Mouse (Mus musculus) left cerebral cortex, adult 9 months (tissue): ENCODE results near the gene Marf1.

Experiments
- DNase-seq, 2 experiments: peaks; one replicate each; pipeline ENCODE4 v3.0.0; 2022; ENCODE audit warnings: low spot score in 2 of 2

The Marf1 gene

DNA sequence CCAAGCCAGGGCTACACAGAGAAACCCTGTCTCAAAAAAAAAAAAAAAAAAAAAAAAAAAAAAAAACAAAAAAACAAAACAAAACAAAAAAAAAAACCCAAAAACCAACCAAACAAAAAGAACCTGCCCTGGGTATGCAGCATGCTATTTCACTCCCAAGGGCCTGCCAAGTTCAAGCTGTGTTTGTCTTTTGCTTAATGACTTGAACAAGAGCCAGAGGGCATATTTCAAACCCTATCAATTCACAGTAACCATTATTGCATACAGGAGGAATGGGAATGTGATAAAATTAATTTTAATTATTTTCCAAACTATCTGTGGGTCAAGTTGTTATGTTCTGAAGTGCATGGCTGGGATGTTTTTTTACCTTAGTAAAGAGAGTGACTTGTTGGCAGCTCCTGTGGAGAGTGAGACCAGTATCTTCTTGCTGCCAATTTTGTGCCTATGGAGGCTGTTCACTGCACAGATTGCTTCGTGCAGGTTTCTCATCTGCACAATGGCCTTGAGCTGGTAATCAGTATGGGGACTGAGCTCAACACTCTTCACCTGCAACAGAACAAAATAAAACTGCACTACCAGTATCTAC is 25.1 kb downstream of the Marf1 start:
- no peak for DNase-seq

DNA sequence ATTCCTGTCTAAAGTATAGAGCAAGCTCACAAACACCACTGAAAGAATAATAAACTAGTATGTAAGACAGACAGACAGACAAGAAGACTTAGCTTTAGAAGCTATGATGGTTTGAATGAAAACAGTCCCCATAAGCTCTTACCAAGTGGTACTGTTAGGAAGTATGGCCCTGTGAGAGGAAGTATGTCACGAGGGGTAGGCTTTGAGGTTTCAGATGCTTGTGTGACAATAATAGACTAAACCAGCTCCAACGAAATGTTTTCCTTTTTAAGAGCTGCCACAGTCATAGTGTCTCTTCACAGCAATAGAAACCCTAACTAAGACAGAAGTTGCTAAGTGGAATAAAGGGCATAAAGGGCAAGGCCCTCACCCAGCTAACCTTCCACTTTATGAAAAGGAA is 28.1 kb downstream of the Marf1 start:
- no peak for DNase-seq

DNA sequence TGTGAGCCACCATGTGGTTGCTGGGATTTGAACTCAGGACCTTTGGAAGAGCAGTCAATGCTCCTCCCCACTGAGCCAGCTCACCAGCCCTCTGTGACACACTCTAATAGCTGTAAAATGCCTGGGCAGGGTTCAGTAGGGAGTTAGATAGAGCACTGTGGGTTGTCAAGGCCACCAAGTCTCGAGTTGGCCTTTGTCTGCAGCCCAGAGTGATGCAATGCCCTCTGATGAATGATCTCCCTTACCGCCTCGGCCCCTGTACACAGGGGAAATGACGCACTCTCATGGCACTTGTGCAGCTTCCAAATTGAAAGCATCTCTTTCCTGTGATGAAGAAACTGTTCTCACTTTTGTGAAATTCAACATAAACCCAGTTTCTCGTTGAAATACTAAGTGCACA is 31.3 kb downstream of the Marf1 start:
- DNase-seq: no peak

GRCm38 (mm10) chr16:14131376-14131775 is 31.8 kb downstream of the Marf1 start:
- DNase-seq: no peak

GRCm38 (mm10) chr16:14130796-14131195 is 32.4 kb downstream of the Marf1 start:
- DNase-seq: no peak

GRCm38 (mm10) chr16:14128977-14129376 is 34.2 kb downstream of the Marf1 start:
- no peak for DNase-seq

DNA sequence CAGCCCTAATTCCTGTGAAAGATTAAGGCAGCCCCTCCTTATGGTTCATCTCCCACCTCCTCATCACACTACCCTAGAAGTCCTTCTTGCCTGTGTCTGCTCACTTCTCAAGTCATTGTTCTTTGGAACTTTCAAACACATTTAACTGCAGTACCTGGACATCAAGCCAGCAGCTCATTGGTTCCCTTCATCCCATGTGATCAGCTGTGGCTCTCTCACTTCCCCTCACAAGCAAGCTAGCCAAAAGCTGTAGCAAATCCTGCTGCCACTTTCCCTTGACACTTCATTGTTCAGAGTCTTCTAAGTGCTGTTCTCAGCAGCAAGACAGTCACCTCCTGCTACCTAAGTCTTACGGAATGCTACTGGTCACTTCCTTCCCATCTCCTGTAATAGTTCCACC is 37.9 kb downstream of the Marf1 start:
- DNase-seq: no peak

DNA sequence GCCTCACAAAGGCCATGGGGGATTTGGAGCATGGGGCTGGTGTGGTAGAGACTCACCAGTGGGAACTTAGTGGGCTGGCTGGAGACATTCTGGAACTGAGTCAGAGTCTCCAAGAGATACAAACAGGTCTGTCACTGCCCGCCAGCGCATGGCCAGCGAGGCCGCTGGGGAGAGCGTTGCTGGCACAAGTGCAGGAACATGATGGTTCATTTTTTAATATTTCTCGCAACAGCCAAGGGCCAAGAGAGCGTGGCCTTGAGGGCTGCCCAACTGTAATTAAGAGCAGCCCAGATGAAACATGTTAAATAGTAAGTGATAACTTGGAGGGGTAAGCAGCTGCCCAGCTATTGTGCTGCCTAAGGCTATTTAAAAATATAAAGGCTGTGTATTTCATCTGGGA is 38.4 kb downstream of the Marf1 start:
- DNase-seq: no peak

- no peak for DNase-seq
Observed at GRCm38 (mm10) chr16:14123901-14124300, 39.2 kb downstream of the Marf1 start.

GRCm38 (mm10) chr16:14122586-14122985 is 40.6 kb downstream of the Marf1 start:
- DNase-seq: no peak

DNA sequence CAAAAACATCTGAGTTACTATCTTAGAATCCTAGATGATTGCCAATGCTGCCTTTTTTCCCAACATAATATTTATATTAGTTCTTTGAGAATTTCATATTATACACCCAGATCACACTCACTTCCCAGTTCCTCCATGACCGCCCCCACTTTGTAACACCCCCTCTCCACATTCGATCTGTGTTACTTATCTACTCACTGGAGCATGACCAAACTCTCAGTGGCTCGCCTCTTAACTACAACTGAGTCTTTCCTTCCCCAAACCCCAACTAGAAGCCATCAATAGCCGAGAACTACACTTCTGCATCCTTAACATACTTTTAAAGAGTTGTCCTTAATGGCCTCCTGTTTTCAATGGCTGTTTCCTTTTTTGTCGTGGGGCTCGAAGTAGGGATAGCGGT is 41.6 kb downstream of the Marf1 start:
- no peak for DNase-seq

- no peak for DNase-seq
Observed at GRCm38 (mm10) chr16:14120941-14121340, 42.2 kb downstream of the Marf1 start.

- DNase-seq: no peak
Observed at GRCm38 (mm10) chr16:14117299-14117698, 45.9 kb downstream of the Marf1 start.

DNA sequence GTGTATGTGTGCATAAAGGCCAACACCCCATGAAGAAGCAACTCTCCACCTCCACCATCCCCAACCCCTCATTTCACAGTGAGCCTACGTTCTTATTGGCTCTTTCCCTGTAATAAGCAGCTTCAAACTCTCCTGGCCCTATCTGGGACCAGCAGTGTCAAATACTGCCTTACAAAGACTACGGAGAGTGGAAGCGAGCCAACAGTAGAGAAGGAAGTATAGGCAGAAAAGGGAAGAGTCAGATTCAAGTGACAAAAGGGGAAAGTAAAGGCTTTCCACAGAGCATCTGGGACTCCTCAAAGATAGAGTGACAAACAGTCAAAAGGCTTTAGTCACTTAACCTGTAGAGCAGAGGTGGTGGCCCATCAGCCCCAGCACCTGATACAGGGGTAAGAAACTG is 50.4 kb downstream of the Marf1 start:
- DNase-seq: no peak

- peak in 1 of 2 experiments; percentile 43 for DNase-seq
Observed at GRCm38 (mm10) chr16:14112133-14112532, 51.0 kb downstream of the Marf1 start.

DNA sequence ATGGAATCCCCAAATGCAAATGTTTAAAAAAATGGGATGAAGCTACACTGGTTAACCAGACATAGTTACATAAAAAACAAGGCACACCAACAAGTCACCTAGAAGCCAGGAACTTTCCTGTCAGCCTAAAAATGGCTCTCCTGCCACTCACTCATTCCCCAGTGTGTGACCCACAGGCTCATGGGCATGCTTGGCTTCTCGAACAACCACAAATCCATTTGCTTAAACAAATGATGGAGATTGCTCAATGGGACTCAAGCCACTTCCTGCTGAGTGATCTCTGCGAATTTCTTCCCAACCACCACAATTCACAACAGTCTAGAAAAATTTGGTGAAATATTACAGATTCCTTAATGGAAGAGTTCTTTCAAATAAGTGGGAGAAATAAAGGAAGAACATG is 52.2 kb downstream of the Marf1 start:
- no peak for DNase-seq

- no peak for DNase-seq
Observed at GRCm38 (mm10) chr16:14109651-14110230, 53.4 kb downstream of the Marf1 start.

GRCm38 (mm10) chr16:14105891-14106290 is 57.3 kb downstream of the Marf1 start:
- DNase-seq: peak in 1 of 2 experiments; percentile 48

GRCm38 (mm10) chr16:14091771-14092170 is 71.4 kb downstream of the Marf1 start:
- DNase-seq: no peak

DNA sequence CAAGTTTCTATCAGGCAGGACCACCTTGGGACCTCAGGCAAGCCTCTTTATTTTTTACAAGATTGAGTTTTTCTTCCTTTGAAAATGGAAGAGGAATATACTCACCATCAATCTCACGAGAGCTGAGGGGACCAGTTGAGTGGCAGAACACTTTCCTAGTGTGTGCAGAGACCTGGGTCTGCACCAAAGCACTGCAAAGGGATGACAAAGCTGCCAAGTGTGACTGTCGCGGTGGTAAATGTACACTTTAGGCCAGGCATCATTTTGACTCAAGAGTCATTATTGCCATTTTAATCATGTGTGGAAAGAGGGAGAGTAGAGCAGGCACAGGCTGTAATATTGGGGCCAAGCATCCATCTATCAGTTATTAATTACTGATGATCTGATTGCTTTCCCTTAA is 73.9 kb downstream of the Marf1 start:
- DNase-seq: no peak

GRCm38 (mm10) chr16:14088249-14088648 is 74.9 kb downstream of the Marf1 start:
- no peak for DNase-seq

- DNase-seq: no peak
Observed at GRCm38 (mm10) chr16:14082925-14083324, 80.2 kb downstream of the Marf1 start.

DNA sequence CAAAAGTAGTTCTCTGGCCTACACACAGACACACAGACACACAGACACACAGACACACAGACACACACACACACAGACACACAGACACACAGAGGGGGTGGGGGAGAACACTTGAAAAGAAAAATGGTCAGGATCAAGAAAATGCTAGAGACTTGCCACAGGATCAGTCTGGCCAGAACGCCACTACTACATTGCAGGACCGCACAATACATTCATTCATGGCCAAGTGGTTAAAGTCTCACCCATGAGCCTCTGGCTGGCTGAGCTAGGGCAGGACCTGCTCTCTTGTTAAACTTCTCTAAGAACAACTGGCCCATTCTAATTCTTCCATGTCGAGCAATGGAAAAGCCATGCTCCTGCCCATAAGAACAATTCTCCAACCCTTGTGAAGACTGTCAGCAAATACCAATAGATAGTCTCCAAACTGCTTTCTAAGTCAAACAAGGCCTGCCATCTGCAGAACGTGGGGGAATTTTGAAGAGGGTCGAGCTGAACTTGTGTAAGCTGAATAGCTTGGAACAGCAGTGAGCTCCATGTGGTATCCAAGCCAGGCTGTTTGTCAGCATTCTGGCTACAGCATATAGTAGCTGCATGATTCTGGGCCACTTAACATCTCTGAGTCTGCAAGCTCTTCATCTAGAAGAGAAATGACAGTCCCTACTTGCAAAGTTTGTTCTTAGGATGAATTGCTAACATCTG is 92.5 kb downstream of the Marf1 start:
- DNase-seq: no peak
